11 mouse cellular contexts compared by ENCODE assay signal in genomic region chr6:91534268-91534667, GRCm38 (mm10).
"Had no signal": no experiment of that assay in that cellular context is flagged by ENCODE, and none has a peak within 500 bp of the region (broad histone marks: within the 10 kb centered on the region; RNA-seq: fewer than 3 reads in every experiment).

No protein-coding gene starts in this region.

- DNase-seq: left cerebral cortex, postnatal 4 days; lung, adult 18-20 months; spleen, adult 18-20 months; thymus, adult 18-20 months; thymus, postnatal 14 days had no signal

- H3K9me3 ChIP-seq: limb, embryonic 13.5 days; midbrain, embryonic 12.5 days had no signal

- H3K4me1 ChIP-seq: midbrain, embryonic 12.5 days had no signal

- H3K4me2 ChIP-seq: limb, embryonic 13.5 days; midbrain, embryonic 12.5 days had no signal

- ATAC-seq: inflammation-experienced regulatory T-cells, adult 6 months; midbrain, embryonic 16.5 days had no signal

- H3K4me3 ChIP-seq: layer of hippocampus, adult 2 months; limb, embryonic 13.5 days; midbrain, embryonic 12.5 days had no signal

- H3K9ac ChIP-seq: limb, embryonic 13.5 days; liver, embryonic 14.5 days; midbrain, embryonic 12.5 days had no signal

- H3K27me3 ChIP-seq: limb, embryonic 13.5 days; midbrain, embryonic 12.5 days had no signal

- H3K27ac ChIP-seq: layer of hippocampus, adult 2 months; limb, embryonic 13.5 days; liver, embryonic 14.5 days; midbrain, embryonic 12.5 days had no signal

- H3K36me3 ChIP-seq: midbrain, embryonic 12.5 days had no signal
